Mouse (Mus musculus) liver, embryonic 12.5 days (tissue): ENCODE results near the gene Rnf115. TPM values are rescaled to one million over a fixed set of nuclear protein-coding genes. Genes with fewer than 3 reads are reported as not detected.

Experiments
- ATAC-seq: fragments of 200-750 bp; cut with Nextera tagmentation; 2 replicates; pipeline ENCODE4 v1.8.0; 2017; ENCODE audit warnings: moderate number of reproducible peaks, mild to moderate bottlenecking, moderate library complexity
- H3K27ac ChIP-seq: fragments of 300-500 bp; sonication (generic); 2 replicates; pipeline ENCODE4 v1.5.1; 2016; ENCODE audit warnings: mild to moderate bottlenecking
- H3K27me3 ChIP-seq: fragments of 300-500 bp; sonication (generic); replicated peaks from 2 replicates; pipeline ENCODE4 v1.6.1; 2016; ENCODE audit warnings: mild to moderate bottlenecking, moderate library complexity
- H3K36me3 ChIP-seq: fragments of 300-500 bp; sonication (generic); 2 replicates; pipeline ENCODE4 v1.6.1; 2016; ENCODE audit warnings: mild to moderate bottlenecking, moderate library complexity
- H3K4me1 ChIP-seq: fragments of 300-500 bp; sonication (generic); 2 replicates; pipeline ENCODE4 v1.6.1; 2016
- H3K4me2 ChIP-seq: fragments of 300-500 bp; sonication (generic); 2 replicates; pipeline ENCODE4 v1.6.1; 2016; ENCODE audit warnings: mild to moderate bottlenecking, moderate library complexity
- H3K4me3 ChIP-seq: fragments of 300-500 bp; sonication (generic); 2 replicates; pipeline ENCODE4 v1.5.1; 2016; ENCODE audit warnings: mild to moderate bottlenecking, moderate library complexity
- H3K9ac ChIP-seq: fragments of 300-500 bp; sonication (generic); 2 replicates; pipeline ENCODE4 v1.6.1; 2016; ENCODE audit warnings: mild to moderate bottlenecking, moderate library complexity
- H3K9me3 ChIP-seq: fragments of 300-500 bp; sonication (generic); replicated peaks from 2 replicates; pipeline ENCODE4 v1.6.1; 2016; ENCODE audit warnings: mild to moderate bottlenecking, moderate library complexity
- WGBS: fragments of 180-500 bp; shearing (Covaris S2); methylation state at CpG from one replicate; pipeline ENCODE4 v1.1.7; 2016; ENCODE audit not compliant: insufficient replicate concordance; 5-methylcytosine and 5-hydroxymethylcytosine counted together
- polyA plus RNA-seq: library from polyadenylated mRNA; unstranded; fragments of >200 nt; fragmentation: Nextera tagmentation; extraction: Ambion mirVana; gene quantifications from 2 replicates; pipeline ENCODE4 v1.2.1, GENCODE M21; 2016

Rnf115 gene
- polyA plus RNA-seq, 1 experiment from 2014 or later = 40.9 TPM

DNA sequence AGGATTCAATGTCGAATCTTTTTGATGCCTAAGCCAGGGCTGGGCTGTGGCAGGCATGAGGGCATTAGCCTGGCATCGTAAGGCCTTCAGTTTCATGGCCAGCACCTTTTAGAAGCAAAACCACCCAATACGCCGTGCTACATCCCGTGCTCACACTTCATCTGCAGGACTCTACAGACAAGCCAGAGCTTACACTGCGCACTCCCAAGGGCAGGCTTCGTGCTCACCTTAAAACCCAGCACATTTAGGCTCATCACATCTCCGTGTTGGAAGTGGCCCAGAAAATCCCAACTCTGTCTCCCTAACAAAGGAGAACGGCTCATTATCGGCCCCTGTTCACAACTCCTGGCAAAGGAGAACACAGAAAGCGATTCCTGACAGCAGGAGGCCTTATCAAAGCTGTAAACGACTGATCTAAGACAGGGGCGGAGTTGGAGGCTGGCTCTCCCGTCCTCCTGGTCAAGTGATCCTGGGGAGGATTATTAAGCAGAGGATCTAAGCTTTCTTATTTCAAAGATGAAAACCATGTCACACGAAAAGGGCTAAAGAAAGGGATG lies 100.9 kb downstream of the Rnf115 start:
- no peaks in the 10 kb centered on the region for H3K4me1 ChIP-seq
- H3K27ac ChIP-seq = no peak overlapping the region
- no peaks in the 10 kb centered on the region for H3K9me3 ChIP-seq
- 0 out of 2 replicates have a peak, but pooled peaks cover 4% of the 10 kb centered on the region for H3K27me3 ChIP-seq
- ATAC-seq = no peak
- no peak overlapping the region for H3K4me2 ChIP-seq
- no peaks in the 10 kb centered on the region for H3K36me3 ChIP-seq
- no peak overlapping the region for H3K4me3 ChIP-seq
- 40% methylated on average over 15 of the region's 15 CpGs for WGBS
- H3K9ac ChIP-seq = no peak overlapping the region

DNA sequence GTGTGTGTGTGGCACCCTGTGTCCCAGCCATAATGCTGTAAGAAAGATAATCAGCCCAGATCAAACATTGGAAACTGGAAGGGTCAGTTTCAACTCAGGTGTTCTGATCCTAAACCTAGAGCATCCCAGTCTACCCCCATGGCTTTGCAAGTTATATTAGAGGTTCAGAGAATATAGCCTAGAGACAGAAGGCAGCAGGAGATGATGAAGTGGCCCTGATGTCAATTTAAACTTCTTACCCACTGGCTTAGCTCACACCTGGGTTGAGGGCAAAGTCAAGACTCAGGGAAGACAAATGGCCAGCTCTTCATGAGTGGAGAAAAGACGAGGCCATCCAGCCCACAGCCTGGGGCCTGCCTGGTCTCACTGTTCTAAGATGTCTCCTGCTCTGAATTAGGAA lies 101.5 kb downstream of the Rnf115 start, which contains the start of the genes Pdzk1 and Cd160:
Gene Pdzk1, plus strand, starts transcription at position 301 of the 400 bp plus-strand sequence.
Gene Cd160, minus strand, starts transcription at position 368 of the 400 bp plus-strand sequence.
- no peak within 1 kb of the TSS for H3K4me3 ChIP-seq
- no peaks in the 10 kb centered on the region for H3K36me3 ChIP-seq
- WGBS = 50% methylated on average over 1 of the region's 1 CpGs
- H3K27me3 ChIP-seq = 0 out of 2 replicates have a peak, but pooled peaks cover 4% of the 10 kb centered on the region
- H3K4me1 ChIP-seq = no peaks in the 10 kb centered on the region
- H3K9me3 ChIP-seq = no peaks in the 10 kb centered on the region
- ATAC-seq = no peak
- H3K27ac ChIP-seq = no peak within 1 kb of the TSS
- peak within 1 kb of the TSS; percentile 26 for H3K4me2 ChIP-seq
- no peak within 1 kb of the TSS for H3K9ac ChIP-seq

DNA sequence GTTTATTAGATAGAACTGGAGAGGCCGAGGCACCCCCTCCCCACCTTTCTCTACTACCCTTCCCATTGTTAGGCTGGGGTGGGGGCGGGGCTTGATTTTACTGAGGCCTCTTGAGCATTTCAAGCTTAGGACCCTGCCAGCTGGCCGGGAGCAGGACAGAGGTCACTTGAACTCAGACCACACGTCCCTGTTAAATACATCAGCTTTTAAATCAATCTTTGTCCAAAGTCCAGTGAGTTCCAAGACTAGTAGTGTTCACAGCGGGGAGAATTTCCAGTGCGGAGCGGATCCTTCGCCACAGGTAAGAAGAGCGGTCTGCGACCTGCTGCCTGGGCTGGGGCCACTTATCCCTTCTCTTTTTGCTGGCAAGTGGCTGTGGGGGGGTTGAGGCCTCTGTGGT lies 102.4 kb downstream of the Rnf115 start:
- no peaks in the 10 kb centered on the region for H3K9me3 ChIP-seq
- H3K27ac ChIP-seq = no peak overlapping the region
- WGBS = 68% methylated on average over 10 of the region's 10 CpGs
- H3K4me3 ChIP-seq = no peak overlapping the region
- H3K27me3 ChIP-seq = 0 out of 2 replicates have a peak, but pooled peaks cover 4% of the 10 kb centered on the region
- H3K36me3 ChIP-seq = no peaks in the 10 kb centered on the region
- no peak for ATAC-seq
- H3K9ac ChIP-seq = no peak overlapping the region
- no peaks in the 10 kb centered on the region for H3K4me1 ChIP-seq
- peak overlapping the region; percentile 26 for H3K4me2 ChIP-seq

DNA sequence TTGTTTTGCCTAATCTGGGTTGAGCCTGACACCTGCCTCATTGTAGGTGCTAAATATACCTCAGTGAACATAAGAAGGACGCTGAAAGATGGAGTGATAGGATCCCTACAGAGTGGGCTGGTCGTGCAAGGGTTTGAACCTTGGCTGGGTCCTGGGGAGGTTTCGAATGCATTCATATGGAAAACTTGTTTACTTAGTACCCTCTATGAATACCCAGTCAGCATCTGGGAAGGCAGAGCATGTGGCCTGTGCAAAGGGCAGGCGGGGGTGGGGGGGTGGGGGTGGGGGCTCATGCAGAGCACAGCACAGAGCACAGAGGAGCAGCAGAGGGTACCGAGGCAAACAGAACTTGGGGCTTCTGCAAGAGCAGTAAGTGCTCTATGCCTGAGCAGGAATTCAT lies 105.5 kb downstream of the Rnf115 start:
- ATAC-seq = no peak
- Histone ChIP-seq H3K9ac (no peak overlapping the region), H3K9me3 (no peaks in the 10 kb centered on the region), H3K36me3 (no peaks in the 10 kb centered on the region), H3K4me1 (no peaks in the 10 kb centered on the region), H3K4me2 (no peak overlapping the region), H3K27me3 (0 out of 2 replicates have a peak, but pooled peaks cover 4% of the 10 kb centered on the region), H3K27ac (no peak overlapping the region), H3K4me3 (no peak overlapping the region)
- 39% methylated on average over 5 of the region's 5 CpGs for WGBS

DNA sequence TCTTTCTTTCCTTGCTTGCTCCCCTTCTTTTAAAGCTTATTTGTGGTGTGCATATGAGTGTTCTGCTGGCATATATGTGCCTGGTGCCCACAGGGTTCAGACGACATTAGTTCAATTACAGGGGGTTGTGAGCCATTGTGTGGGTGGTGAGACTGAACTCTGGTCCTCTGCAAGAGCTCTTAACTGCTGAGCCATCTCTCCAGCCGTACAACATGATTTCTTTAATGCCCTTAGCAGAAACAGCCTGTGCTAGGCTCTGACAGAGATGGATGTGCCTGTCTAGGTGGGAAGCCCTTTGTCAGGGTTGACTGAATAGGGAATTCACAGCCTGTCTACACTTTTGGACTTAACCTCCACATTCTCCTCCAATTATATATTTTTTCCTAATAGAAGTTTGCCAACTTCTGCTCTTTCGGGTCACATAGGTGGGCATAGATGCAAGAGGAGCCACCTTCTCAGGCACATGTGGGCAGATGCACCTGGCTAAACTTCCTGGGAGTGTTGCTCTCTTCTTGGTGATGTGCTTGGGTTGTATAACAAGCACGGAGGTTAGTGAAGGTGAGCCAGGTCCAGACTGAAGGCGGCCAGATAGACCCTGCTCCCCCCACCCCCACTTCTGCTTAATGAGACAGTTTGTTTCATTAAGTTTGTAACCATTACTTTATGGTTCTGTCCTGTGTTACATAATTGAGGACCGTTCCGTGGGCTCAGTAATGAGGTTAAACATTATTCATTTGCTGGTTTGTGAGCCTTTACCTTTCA lies 107.3 kb downstream of the Rnf115 start:
- WGBS = 68% methylated on average over 7 of the region's 7 CpGs
- H3K4me3 ChIP-seq = no peak overlapping the region
- ATAC-seq = no peak
- no peak overlapping the region for H3K9ac ChIP-seq
- no peaks in the 10 kb centered on the region for H3K36me3 ChIP-seq
- H3K27ac ChIP-seq = no peak overlapping the region
- H3K4me1 ChIP-seq = no peaks in the 10 kb centered on the region
- H3K27me3 ChIP-seq = no peaks in the 10 kb centered on the region
- H3K4me2 ChIP-seq = no peak overlapping the region
- H3K9me3 ChIP-seq = no peaks in the 10 kb centered on the region

DNA sequence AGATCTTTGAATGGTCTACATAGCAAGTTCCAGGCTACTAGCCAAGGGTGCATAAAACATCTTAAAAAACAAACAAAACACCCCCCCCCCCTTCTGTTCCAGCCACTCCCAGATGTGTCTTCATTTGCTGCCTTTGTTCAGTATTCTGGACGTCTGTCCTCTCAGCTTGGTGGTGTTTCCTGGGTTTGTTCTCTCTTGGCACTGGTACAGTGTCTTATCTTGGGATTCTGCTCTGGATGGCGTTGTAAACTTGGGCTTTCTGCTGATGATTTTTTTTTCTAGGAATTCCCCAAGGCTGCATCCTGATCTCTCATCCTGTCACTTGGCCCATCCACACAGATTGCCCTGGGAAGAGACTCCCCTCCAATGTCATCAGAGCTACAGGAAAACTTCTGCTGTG lies 109.0 kb downstream of the Rnf115 start:
- H3K27me3 ChIP-seq = no peaks in the 10 kb centered on the region
- WGBS = 28% methylated on average over 2 of the region's 2 CpGs
- no peak overlapping the region for H3K9ac ChIP-seq
- no peaks in the 10 kb centered on the region for H3K9me3 ChIP-seq
- no peak overlapping the region for H3K27ac ChIP-seq
- H3K4me1 ChIP-seq = no peaks in the 10 kb centered on the region
- no peak overlapping the region for H3K4me3 ChIP-seq
- no peak overlapping the region for H3K4me2 ChIP-seq
- ATAC-seq = no peak
- no peaks in the 10 kb centered on the region for H3K36me3 ChIP-seq

DNA sequence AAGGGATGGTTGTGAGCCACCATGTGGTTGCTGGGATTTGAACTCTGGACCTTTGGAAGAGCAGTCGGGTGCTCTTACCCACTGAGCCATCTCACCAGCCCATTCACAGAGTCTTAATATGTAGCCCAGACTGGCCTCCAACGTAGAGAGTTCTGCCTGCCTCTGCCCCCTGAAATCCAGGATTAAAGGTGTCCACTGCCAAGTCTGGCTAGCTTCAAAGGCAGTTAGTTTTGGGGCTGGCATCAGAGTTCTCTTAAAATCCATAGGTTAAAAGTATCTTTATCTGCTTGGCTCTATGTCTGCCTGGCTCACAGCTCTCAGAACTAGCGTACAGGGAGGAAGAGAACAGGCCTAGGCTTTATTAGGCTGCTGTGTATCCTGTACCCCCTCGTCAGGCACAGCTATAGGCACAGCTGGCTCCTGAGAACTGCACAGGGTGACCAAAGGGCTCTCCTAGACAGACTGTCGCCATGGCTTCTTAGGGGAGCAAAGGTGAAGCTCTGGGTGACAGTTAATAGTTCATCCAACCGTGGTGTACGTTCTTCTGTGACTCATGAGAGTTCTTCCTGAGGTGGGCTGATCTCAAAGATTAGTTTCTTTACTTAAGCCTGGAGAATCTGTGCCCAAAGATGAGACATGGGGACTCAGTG lies 111.7 kb downstream of the Rnf115 start:
- no peak overlapping the region for H3K9ac ChIP-seq
- ATAC-seq = no peak
- no peaks in the 10 kb centered on the region for H3K36me3 ChIP-seq
- no peaks in the 10 kb centered on the region for H3K4me1 ChIP-seq
- H3K27ac ChIP-seq = no peak overlapping the region
- H3K4me2 ChIP-seq = no peak overlapping the region
- WGBS = 58% methylated on average over 7 of the region's 7 CpGs
- no peak overlapping the region for H3K4me3 ChIP-seq
- H3K9me3 ChIP-seq = no peaks in the 10 kb centered on the region
- H3K27me3 ChIP-seq = no peaks in the 10 kb centered on the region

Other genes with a start within 250 kb of the Rnf115 start
- 0.68 and 0.98 TPM in 2 replicates for gene Hfe2, start 202.5 kb upstream of the Rnf115 start, polyA plus RNA-seq
- 28.6 and 29.9 TPM in 2 replicates for gene Txnip, start 169.7 kb upstream of the Rnf115 start, polyA plus RNA-seq
- 0.24 and 0.26 TPM in 2 replicates for gene Gm16253, start 150.7 kb upstream of the Rnf115 start, polyA plus RNA-seq
- 16.7 and 19.8 TPM in 2 replicates for gene Polr3gl, start 133.5 kb upstream of the Rnf115 start, polyA plus RNA-seq
- gene Ankrd34a, start 131.0 kb upstream of the Rnf115 start, polyA plus RNA-seq = 0.33 and 0.44 TPM in 2 replicates
- 0.92 and 1.2 TPM in 2 replicates for gene Lix1l, start 126.5 kb upstream of the Rnf115 start, polyA plus RNA-seq
- 92.6 and 104 TPM in 2 replicates for gene Rbm8a, start 97.7 kb upstream of the Rnf115 start, polyA plus RNA-seq
- gene Pex11b, start 92.3 kb upstream of the Rnf115 start, polyA plus RNA-seq = 24.9 and 25.6 TPM in 2 replicates
- gene Gm42957, start 92.2 kb upstream of the Rnf115 start, polyA plus RNA-seq = 0.05 TPM in 2 replicates
- 0.25 and 0.30 TPM in 2 replicates for gene Itga10, start 82.1 kb upstream of the Rnf115 start, polyA plus RNA-seq
- gene Ankrd35, start 57.5 kb upstream of the Rnf115 start, polyA plus RNA-seq = 0.26 and 0.31 TPM in 2 replicates
- 10.1 and 11.0 TPM in 2 replicates for gene Pias3, start 31.3 kb upstream of the Rnf115 start, polyA plus RNA-seq
- 1.4 and 1.5 TPM in 2 replicates for gene Nudt17, start 19.1 kb upstream of the Rnf115 start, polyA plus RNA-seq
- gene Polr3c, start within 50 bp of the Rnf115 start, polyA plus RNA-seq = 30.1 and 30.9 TPM in 2 replicates
- 6.1 and 6.4 TPM in 2 replicates for gene Pdzk1, start 101.6 kb downstream of the Rnf115 start, polyA plus RNA-seq
- 0.08 and 0.13 TPM in 2 replicates for gene Cd160, start 101.7 kb downstream of the Rnf115 start, polyA plus RNA-seq
- 2.5 TPM in 2 replicates for gene Gja5, start 177.0 kb downstream of the Rnf115 start, polyA plus RNA-seq
- 33.5 and 34.5 TPM in 2 replicates for gene Gpr89, start 177.7 kb downstream of the Rnf115 start, polyA plus RNA-seq
- gene Gja8, start 198.4 kb downstream of the Rnf115 start, polyA plus RNA-seq = not detected in 2 replicates